Mouse (Mus musculus) urinary bladder, postnatal 25 days (tissue): ENCODE data around the gene Bmx.

ENCODE experiments used
- DNase-seq: peaks from one replicate; pipeline ENCODE4 v3.0.0; 2022; ENCODE audit warnings: low spot score

Gene Bmx

GRCm38 (mm10) chrX:164175311-164175710 is 82.7 kb downstream of the Bmx start:
- DNase-seq = no peak

- DNase-seq = no peak
Measured at GRCm38 (mm10) chrX:164173880-164174279, 84.1 kb downstream of the Bmx start.

- no peak for DNase-seq
Measured at GRCm38 (mm10) chrX:164171034-164171433, 87.0 kb downstream of the Bmx start.

GRCm38 (mm10) chrX:164164681-164165080 is 93.3 kb downstream of the Bmx start:
- DNase-seq = no peak

GRCm38 (mm10) chrX:164154594-164154993 is 103.4 kb downstream of the Bmx start:
- no peak for DNase-seq

GRCm38 (mm10) chrX:164153606-164154005 is 104.4 kb downstream of the Bmx start:
- DNase-seq = no peak

- no peak for DNase-seq
Measured at GRCm38 (mm10) chrX:164152703-164153102, 105.3 kb downstream of the Bmx start.

GRCm38 (mm10) chrX:164145463-164146250 is 112.3 kb downstream of the Bmx start:
- DNase-seq = no peak
